Mouse (Mus musculus): ENCODE measurements around the gene Efnb2. TPM values are rescaled to one million over a fixed set of nuclear protein-coding genes. Genes with fewer than 3 reads are reported as not detected.

The Efnb2 gene
- polyA plus RNA-seq, 1 experiment from 2014 or later = 0.67 TPM

DNA sequence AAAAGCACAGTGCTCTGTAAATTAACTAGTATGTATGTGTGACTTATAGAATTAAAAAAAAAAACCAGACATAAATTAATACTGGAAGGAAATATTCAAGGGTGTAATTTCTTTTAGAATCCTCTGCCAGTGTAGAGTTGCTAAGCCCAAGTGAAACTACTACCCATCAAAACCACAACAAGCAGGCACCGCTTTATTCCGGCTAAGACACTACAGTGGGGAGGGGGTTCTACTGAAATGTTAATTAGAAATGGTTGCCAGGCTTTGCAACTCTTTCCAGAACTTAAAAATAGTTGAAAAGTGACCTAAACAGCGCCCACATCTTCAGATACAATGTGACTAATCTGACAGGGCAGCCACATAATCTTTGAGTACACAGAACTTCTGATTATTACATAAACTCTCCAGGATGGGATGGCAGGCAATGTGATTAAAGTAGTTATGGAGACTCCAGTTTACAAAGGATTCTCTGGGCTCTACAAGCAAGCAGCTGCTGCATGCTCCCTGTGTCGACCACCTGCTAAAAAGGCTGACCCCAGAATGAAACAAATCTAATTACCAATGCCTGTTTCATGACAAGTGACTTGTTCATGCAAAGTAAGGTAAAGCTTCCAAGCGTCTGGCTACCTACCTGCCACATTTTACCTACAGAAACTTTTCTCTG is 3.2 kb downstream of the Efnb2 start:
- H3K9ac ChIP-seq (ENCODE audit: low read depth, low read length) = no peak overlapping the region
- H3K27me3 ChIP-seq (ENCODE audit: control insufficient read depth, insufficient read depth, low read depth, low read length) = peaks cover 34% of the 10 kb centered on the region
- no peaks in the 10 kb centered on the region for H3K9me3 ChIP-seq (replicated peaks; ENCODE audit: control insufficient read depth, low read length)
- 70% methylated on average over 5 of the region's 5 CpGs for WGBS (ENCODE audit: insufficient replicate concordance)
- no peak overlapping the region for H3K4me3 ChIP-seq (ENCODE audit: low read depth, low read length)
- H3K4me1 ChIP-seq (ENCODE audit: control insufficient read depth, low read depth, low read length) = peaks cover 9% of the 10 kb centered on the region
- no peak overlapping the region for H3K4me2 ChIP-seq (ENCODE audit: low read depth, low read length)
- no peak for ATAC-seq (ENCODE audit: low read depth)
- H3K27ac ChIP-seq (ENCODE audit: low read length) = no peak overlapping the region
- H3K36me3 ChIP-seq (ENCODE audit: control insufficient read depth, insufficient read depth) = no peaks in the 10 kb centered on the region

DNA sequence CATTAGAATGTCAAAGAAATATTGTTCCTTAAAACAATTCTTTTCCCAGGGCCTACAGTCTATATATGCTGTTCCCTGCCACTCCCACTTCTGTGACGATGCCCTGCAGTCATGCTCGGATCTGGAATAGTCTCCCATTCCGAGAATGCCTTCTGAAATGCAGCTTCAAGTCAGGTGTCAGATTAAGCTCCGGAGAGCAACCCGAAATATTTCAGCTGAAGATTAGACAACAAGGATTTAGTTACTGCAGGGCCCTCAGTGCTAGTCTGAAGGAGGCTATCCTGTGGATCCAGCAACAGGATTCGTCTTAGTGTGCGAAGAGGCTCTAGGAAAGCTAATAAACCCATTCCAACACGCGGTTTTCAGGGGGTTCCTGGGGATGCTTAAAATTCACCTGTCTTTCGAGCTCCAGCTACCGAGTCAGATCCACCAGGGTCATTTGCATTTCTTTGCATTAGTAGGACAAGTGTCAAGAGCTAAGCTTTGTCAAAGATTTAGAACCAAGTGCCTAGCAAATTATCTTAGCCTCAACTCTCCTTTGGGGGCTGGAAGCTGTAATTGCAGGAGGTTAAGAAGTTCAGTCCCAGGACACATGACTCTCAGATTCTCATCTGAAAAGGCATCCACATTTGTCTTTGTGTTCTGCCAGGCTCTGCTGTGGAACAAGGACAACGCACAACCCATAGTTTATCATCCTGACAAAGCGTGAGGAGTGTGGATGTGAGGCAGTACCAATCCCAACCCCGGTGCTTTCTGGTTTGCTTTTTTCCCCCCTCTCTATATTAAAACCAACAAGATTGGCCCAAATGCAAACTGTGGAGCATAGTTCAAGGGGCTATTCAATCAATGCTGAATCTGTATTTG is 4.2 kb downstream of the Efnb2 start:
- no peak for ATAC-seq (ENCODE audit: low read depth)
- peaks cover 34% of the 10 kb centered on the region for H3K27me3 ChIP-seq (ENCODE audit: control insufficient read depth, insufficient read depth, low read depth, low read length)

DNA sequence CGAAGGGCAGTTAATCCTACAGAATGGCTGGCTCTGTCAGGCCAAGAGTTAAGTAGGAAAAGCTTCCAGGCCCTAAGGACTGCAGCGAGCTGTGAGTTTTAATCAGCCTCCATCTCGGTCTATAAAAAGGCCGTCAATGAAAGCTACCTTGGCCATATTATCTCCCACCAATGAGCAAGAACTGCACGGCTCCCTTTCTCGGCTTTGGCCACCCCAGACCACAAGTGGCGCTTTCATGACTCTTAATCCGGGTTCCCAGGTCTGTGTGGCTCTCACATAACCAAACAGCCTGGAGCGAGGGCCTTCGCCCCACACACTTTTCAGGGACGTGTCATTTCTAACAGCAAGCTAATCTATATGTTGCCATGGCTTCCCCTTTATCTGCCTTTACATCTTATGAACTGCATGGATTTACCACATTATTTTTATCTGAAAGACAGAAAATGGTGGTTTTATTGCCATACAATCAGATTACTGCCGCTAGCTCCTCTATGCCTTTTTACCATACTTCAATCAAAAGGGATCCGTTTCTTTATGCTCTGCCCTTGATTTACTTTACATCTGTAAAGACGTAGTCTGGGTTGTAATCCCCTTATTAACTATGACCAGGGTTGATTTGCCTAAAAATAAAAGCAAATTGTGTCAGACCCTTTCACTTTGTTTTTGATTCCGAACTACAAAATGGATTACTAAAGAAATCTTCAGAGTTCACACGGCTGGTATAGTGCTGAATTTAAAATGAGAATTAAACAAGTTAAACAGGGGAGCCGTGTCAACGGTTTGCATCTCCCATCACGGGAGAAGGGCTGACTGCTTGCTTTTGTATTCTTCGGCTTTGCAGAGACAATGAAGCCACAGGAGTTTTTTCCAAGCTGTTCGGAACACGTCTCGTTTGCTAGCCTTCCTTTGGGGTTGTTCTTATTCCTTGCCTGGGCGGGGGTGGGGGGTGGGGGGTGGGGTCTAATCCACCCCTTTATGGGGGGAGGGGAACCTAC is 5.4 kb downstream of the Efnb2 start:
- WGBS (ENCODE audit: insufficient replicate concordance) = 56% methylated on average over 24 of the region's 24 CpGs
- no peak for ATAC-seq (ENCODE audit: low read depth)
- Histone ChIP-seq H3K27ac (ENCODE audit: low read length) (no peak overlapping the region), H3K27me3 (ENCODE audit: control insufficient read depth, insufficient read depth, low read depth, low read length) (peaks cover 26% of the 10 kb centered on the region), H3K4me1 (ENCODE audit: control insufficient read depth, low read depth, low read length) (peaks cover 6% of the 10 kb centered on the region; the same call in 1 of the 2 replicates), H3K4me2 (ENCODE audit: low read depth, low read length) (no peak overlapping the region), H3K9me3 (replicated peaks; ENCODE audit: control insufficient read depth, low read length) (no peaks in the 10 kb centered on the region), H3K9ac (ENCODE audit: low read depth, low read length) (no peak overlapping the region), H3K36me3 (ENCODE audit: control insufficient read depth, insufficient read depth) (no peaks in the 10 kb centered on the region), H3K4me3 (ENCODE audit: low read depth, low read length) (no peak overlapping the region)

More for the DNA sequence above, 4.2 kb downstream of the Efnb2 start:
- Histone ChIP-seq H3K9me3 (replicated peaks; ENCODE audit: control insufficient read depth, low read length) (no peaks in the 10 kb centered on the region), H3K4me1 (ENCODE audit: control insufficient read depth, low read depth, low read length) (peaks cover 7% of the 10 kb centered on the region; the same call in 1 of the 2 replicates), H3K27ac (ENCODE audit: low read length) (no peak overlapping the region), H3K4me3 (ENCODE audit: low read depth, low read length) (no peak overlapping the region), H3K4me2 (ENCODE audit: low read depth, low read length) (no peak overlapping the region), H3K36me3 (ENCODE audit: control insufficient read depth, insufficient read depth) (no peaks in the 10 kb centered on the region), H3K9ac (ENCODE audit: low read depth, low read length) (no peak overlapping the region)
- 52% methylated on average over 14 of the region's 14 CpGs for WGBS (ENCODE audit: insufficient replicate concordance)

DNA sequence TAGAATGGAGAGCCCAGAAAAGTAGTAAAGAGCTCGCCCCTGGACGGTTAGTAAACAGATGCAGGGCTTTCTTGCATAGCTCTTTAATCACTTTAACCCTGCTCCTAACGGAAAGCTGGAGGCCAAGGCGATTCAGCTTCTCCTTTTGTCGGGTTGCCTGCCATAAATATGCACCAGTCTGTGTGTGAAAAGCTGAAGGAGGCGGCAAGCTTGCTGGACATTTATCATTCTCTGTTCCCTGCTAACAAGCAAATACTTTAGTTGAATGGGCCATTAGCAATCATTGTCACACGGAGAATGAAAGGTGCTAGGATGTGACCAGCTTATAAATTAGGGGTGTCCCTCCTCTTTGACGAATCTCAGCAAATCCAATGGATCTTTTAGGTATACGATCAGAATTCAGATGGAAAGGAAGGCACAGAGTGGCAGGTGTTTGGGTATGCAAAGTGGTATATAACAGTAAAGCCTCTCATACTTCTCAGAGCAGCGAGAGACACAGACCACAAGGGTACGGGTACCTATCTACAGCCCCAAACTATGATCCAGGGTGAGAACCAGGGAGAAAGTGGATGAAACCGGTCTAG is 7.0 kb downstream of the Efnb2 start:
- no peak overlapping the region for H3K4me2 ChIP-seq (ENCODE audit: low read depth, low read length)
- no peak overlapping the region for H3K4me3 ChIP-seq (ENCODE audit: low read depth, low read length)
- no peaks in the 10 kb centered on the region for H3K36me3 ChIP-seq (ENCODE audit: control insufficient read depth, insufficient read depth)
- no peak for ATAC-seq (ENCODE audit: low read depth)
- H3K9ac ChIP-seq (ENCODE audit: low read depth, low read length) = no peak overlapping the region
- no peak overlapping the region for H3K27ac ChIP-seq (ENCODE audit: low read length)
- no peaks in the 10 kb centered on the region for H3K9me3 ChIP-seq (replicated peaks; ENCODE audit: control insufficient read depth, low read length)
- WGBS (ENCODE audit: insufficient replicate concordance) = 39% methylated on average over 12 of the region's 12 CpGs
- no peaks in the 10 kb centered on the region for H3K4me1 ChIP-seq (ENCODE audit: control insufficient read depth, low read depth, low read length)
- H3K27me3 ChIP-seq (ENCODE audit: control insufficient read depth, insufficient read depth, low read depth, low read length) = peaks cover 10% of the 10 kb centered on the region

DNA sequence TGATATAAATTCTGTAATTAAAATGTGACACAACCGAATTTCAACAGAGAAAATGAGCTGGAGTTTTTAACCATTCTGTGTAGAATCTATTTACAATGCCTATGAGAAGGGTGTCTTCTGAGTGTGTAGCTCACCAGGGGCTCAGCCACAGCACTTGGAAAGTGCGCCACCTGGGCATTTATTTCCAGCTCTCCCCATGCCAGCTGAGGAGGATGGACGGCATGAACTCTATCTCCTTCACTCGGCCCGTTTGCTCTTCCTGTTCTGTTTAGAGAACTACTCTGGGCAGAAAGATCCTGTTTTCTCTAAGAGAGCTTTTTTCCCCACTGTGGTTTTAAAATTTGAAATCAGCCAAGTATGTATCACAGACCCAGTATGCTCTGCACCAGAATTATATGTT is 7.7 kb downstream of the Efnb2 start:
- H3K4me2 ChIP-seq (ENCODE audit: low read depth, low read length) = no peak overlapping the region
- no peaks in the 10 kb centered on the region for H3K4me1 ChIP-seq (ENCODE audit: control insufficient read depth, low read depth, low read length)
- no peak for ATAC-seq (ENCODE audit: low read depth)
- H3K27me3 ChIP-seq (ENCODE audit: control insufficient read depth, insufficient read depth, low read depth, low read length) = peaks cover 3% of the 10 kb centered on the region
- H3K4me3 ChIP-seq (ENCODE audit: low read depth, low read length) = no peak overlapping the region
- no peaks in the 10 kb centered on the region for H3K9me3 ChIP-seq (replicated peaks; ENCODE audit: control insufficient read depth, low read length)
- H3K9ac ChIP-seq (ENCODE audit: low read depth, low read length) = no peak overlapping the region
- 22% methylated on average over 5 of the region's 5 CpGs for WGBS (ENCODE audit: insufficient replicate concordance)
- H3K36me3 ChIP-seq (ENCODE audit: control insufficient read depth, insufficient read depth) = no peaks in the 10 kb centered on the region
- H3K27ac ChIP-seq (ENCODE audit: low read length) = no peak overlapping the region

DNA sequence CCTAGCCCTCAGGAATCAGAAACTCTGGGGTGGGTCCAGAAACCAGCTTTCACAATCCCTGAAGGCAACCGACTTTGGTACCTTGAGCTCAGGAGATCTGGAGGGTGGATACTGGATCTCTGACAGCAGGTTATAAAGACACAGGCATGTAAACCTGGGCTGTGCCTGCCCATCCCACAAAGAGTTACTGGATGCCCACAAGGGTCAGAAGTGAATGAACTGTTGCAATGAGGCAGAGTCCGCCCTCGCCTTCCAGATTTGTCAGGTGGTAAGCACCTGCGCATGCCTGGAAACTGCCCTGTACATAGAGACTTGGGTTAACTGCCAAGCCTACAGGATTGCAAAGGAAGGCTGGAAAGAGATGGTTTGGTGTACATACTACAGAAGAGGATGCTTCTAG is 8.7 kb downstream of the Efnb2 start:
- 75% methylated on average over 4 of the region's 4 CpGs for WGBS (ENCODE audit: insufficient replicate concordance)
- no peak for ATAC-seq (ENCODE audit: low read depth)
- H3K27ac ChIP-seq (ENCODE audit: low read length) = no peak overlapping the region
- no peak overlapping the region for H3K4me3 ChIP-seq (ENCODE audit: low read depth, low read length)
- H3K4me1 ChIP-seq (ENCODE audit: control insufficient read depth, low read depth, low read length) = no peaks in the 10 kb centered on the region
- H3K4me2 ChIP-seq (ENCODE audit: low read depth, low read length) = no peak overlapping the region
- H3K9me3 ChIP-seq (replicated peaks; ENCODE audit: control insufficient read depth, low read length) = no peaks in the 10 kb centered on the region
- H3K36me3 ChIP-seq (ENCODE audit: control insufficient read depth, insufficient read depth) = no peaks in the 10 kb centered on the region
- no peak overlapping the region for H3K9ac ChIP-seq (ENCODE audit: low read depth, low read length)
- H3K27me3 ChIP-seq (ENCODE audit: control insufficient read depth, insufficient read depth, low read depth, low read length) = no peaks in the 10 kb centered on the region

DNA sequence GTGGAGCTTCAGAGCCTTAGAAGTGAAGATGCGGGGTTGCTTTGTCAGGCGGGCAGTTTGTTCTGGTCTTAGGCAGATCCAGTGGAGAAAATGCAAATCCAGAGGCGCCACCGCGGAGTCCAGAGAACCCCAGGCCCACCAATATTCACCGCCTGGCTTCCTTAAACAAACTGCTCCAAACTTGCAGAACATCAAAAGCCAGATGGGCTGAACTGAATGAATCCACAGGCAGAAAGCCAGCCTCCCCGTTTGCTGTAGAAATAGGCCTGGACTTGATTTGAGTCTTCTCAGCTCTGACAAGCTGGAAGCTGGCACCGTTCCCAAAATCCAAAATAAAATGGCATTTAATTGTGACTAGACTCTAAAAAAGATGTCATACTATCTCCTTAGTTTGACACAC is 11.1 kb downstream of the Efnb2 start:
- Histone ChIP-seq H3K4me1 (ENCODE audit: control insufficient read depth, low read depth, low read length) (no peaks in the 10 kb centered on the region), H3K27me3 (ENCODE audit: control insufficient read depth, insufficient read depth, low read depth, low read length) (no peaks in the 10 kb centered on the region), H3K4me3 (ENCODE audit: low read depth, low read length) (no peak overlapping the region), H3K27ac (ENCODE audit: low read length) (no peak overlapping the region), H3K36me3 (ENCODE audit: control insufficient read depth, insufficient read depth) (no peaks in the 10 kb centered on the region), H3K9ac (ENCODE audit: low read depth, low read length) (no peak overlapping the region), H3K9me3 (replicated peaks; ENCODE audit: control insufficient read depth, low read length) (no peaks in the 10 kb centered on the region), H3K4me2 (ENCODE audit: low read depth, low read length) (no peak overlapping the region)
- WGBS (ENCODE audit: insufficient replicate concordance) = 66% methylated on average over 8 of the region's 8 CpGs
- no peak for ATAC-seq (ENCODE audit: low read depth)

DNA sequence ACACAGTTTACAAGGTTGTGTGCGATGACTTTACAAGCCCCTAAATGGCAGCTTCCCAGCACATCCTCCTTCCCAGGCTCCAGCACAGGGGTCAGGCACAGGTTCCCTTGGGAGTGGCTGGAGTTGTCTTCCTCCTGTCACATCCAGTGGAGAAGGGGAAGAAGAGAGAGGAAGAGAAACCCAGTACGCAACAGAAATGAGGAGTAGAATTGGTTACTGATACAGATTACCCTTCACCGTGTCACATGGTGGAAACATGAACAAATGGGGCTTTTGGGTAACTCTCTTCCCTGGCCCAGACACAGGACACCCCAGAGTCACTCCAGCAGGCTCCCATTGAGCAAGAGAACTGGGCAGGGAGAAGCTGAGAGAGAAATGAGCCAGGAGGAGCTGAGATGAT is 11.5 kb downstream of the Efnb2 start:
- Histone ChIP-seq H3K27me3 (ENCODE audit: control insufficient read depth, insufficient read depth, low read depth, low read length) (no peaks in the 10 kb centered on the region), H3K36me3 (ENCODE audit: control insufficient read depth, insufficient read depth) (no peaks in the 10 kb centered on the region), H3K4me3 (ENCODE audit: low read depth, low read length) (no peak overlapping the region), H3K4me2 (ENCODE audit: low read depth, low read length) (no peak overlapping the region), H3K9me3 (replicated peaks; ENCODE audit: control insufficient read depth, low read length) (no peaks in the 10 kb centered on the region), H3K27ac (ENCODE audit: low read length) (no peak overlapping the region), H3K4me1 (ENCODE audit: control insufficient read depth, low read depth, low read length) (no peaks in the 10 kb centered on the region), H3K9ac (ENCODE audit: low read depth, low read length) (no peak overlapping the region)
- ATAC-seq (ENCODE audit: low read depth) = no peak
- WGBS (ENCODE audit: insufficient replicate concordance) = 65% methylated on average over 3 of the region's 3 CpGs

Measured in liver, embryonic 16.5 days (tissue).